Mouse (Mus musculus) embryonic facial prominence, embryonic 14.5 days (tissue): ENCODE measurements at regions not wholly inside any gene's neighbourhood (a gene's known extent, or its start where the extent isn't known, plus 50 kb on each side); places are given as distances from the start of the nearest gene placed in this dataset.
A peak's percentile ranks its signal among the peaks of the same experiment; 100 is the strongest.

ENCODE experiments used
- ATAC-seq: fragments of 200-750 bp; cut with Nextera tagmentation; 2 replicates; pipeline ENCODE4 v1.8.0; 2017; ENCODE audit warnings: low read depth, moderate number of reproducible peaks, moderate TSS enrichment
- DNase-seq: peaks from one replicate; pipeline ENCODE4 v3.0.0-alpha.2; 2015; ENCODE audit warnings: low spot score
- H3K27ac ChIP-seq: fragments of 300-500 bp; sonication (generic); replicated peaks from 2 replicates; pipeline ENCODE4 v1.5.1; 2014; ENCODE audit warnings: low read depth, mild to moderate bottlenecking, low read length, moderate library complexity
- H3K27me3 ChIP-seq: fragments of 300-500 bp; sonication (generic); replicated peaks from 2 replicates; pipeline ENCODE4 v1.6.1; 2014; ENCODE audit warnings: low read length; ENCODE audit not compliant: control insufficient read depth, insufficient read depth
- H3K36me3 ChIP-seq: fragments of 300-500 bp; sonication (generic); 2 replicates; pipeline ENCODE4 v1.6.1; 2014; ENCODE audit warnings: low read length, mixed read lengths; ENCODE audit not compliant: control insufficient read depth, insufficient read depth
- H3K4me1 ChIP-seq: fragments of 300-500 bp; sonication (generic); 2 replicates; pipeline ENCODE4 v1.6.1; 2014; ENCODE audit warnings: antibody characterized with exemption, low read length; ENCODE audit not compliant: control insufficient read depth, insufficient read depth
- H3K4me2 ChIP-seq: fragments of 300-500 bp; sonication (generic); 2 replicates; pipeline ENCODE4 v1.6.1; 2014; ENCODE audit warnings: low read depth, mild to moderate bottlenecking, low read length, moderate library complexity, mixed read lengths
- H3K4me3 ChIP-seq: fragments of 300-500 bp; sonication (generic); 2 replicates; pipeline ENCODE4 v1.5.1; 2014; ENCODE audit warnings: low read depth, mild to moderate bottlenecking, low read length
- H3K9ac ChIP-seq: fragments of 300-500 bp; sonication (generic); 2 replicates; pipeline ENCODE4 v1.6.1; 2014; ENCODE audit warnings: low read depth, mild to moderate bottlenecking, low read length, moderate library complexity, mixed read lengths
- H3K9me3 ChIP-seq: fragments of 300-500 bp; sonication (generic); 2 replicates; pipeline ENCODE4 v1.6.1; 2016; ENCODE audit warnings: low read length; ENCODE audit not compliant: control insufficient read depth
- WGBS: fragments of 180-500 bp; shearing (Covaris S2); extraction: QIAGEN DNeasy Blood & Tissue Kit; methylation state at CpG from one replicate; pipeline ENCODE4 v1.1.7; 2014; 5-methylcytosine and 5-hydroxymethylcytosine counted together

- Histone ChIP-seq H3K36me3 (no peaks in the 10 kb centered on the region), H3K27me3 (no peaks in the 10 kb centered on the region), H3K4me2 (no peak overlapping the region), H3K4me1 (no peaks in the 10 kb centered on the region), H3K9ac (no peak overlapping the region), H3K4me3 (no peak overlapping the region), H3K27ac (no peak overlapping the region), H3K9me3 (no peaks in the 10 kb centered on the region)
- WGBS, result 79% methylated on average over 8 of the region's 8 CpGs
- ATAC-seq (no peak), DNase-seq (no peak)
These were observed 471.8 kb upstream of the Klhl1 start for GRCm38 (mm10) chr14:96990542-96991162.

- no peaks in the 10 kb centered on the region for H3K36me3 ChIP-seq
- DNase-seq (no peak), ATAC-seq (no peak)
- H3K9ac ChIP-seq, result no peak overlapping the region
- H3K9me3 ChIP-seq, result no peaks in the 10 kb centered on the region
- no peak overlapping the region for H3K27ac ChIP-seq
- H3K4me2 ChIP-seq, result no peak overlapping the region
- H3K4me1 ChIP-seq, result no peaks in the 10 kb centered on the region
- 80% methylated on average over 5 of the region's 5 CpGs for WGBS
- no peaks in the 10 kb centered on the region for H3K27me3 ChIP-seq
- H3K4me3 ChIP-seq, result no peak overlapping the region
These were observed 444.2 kb upstream of the Klhl1 start for GRCm38 (mm10) chr14:96963074-96963447.

GRCm38 (mm10) chr14:96962426-96963073, 443.6 kb upstream of the Klhl1 start:
- Histone ChIP-seq H3K9ac (no peak overlapping the region), H3K27me3 (no peaks in the 10 kb centered on the region), H3K4me1 (no peaks in the 10 kb centered on the region), H3K4me3 (no peak overlapping the region), H3K27ac (no peak overlapping the region), H3K4me2 (no peak overlapping the region), H3K9me3 (no peaks in the 10 kb centered on the region), H3K36me3 (no peaks in the 10 kb centered on the region)
- peak; percentile 40 for DNase-seq
- ATAC-seq, result no peak
- 50% methylated on average over 8 of the region's 8 CpGs for whole genome bisulfite sequencing

GRCm38 (mm10) chr14:96956115-96956514, 437.2 kb upstream of the Klhl1 start:
- no peak overlapping the region for H3K4me2 ChIP-seq
- H3K4me3 ChIP-seq, result no peak overlapping the region
- 83% methylated on average over 4 of the region's 4 CpGs for WGBS
- H3K36me3 ChIP-seq, result no peaks in the 10 kb centered on the region
- ATAC-seq, result no peak
- no peaks in the 10 kb centered on the region for H3K27me3 ChIP-seq
- H3K9ac ChIP-seq, result no peak overlapping the region
- H3K4me1 ChIP-seq, result no peaks in the 10 kb centered on the region
- H3K9me3 ChIP-seq, result no peaks in the 10 kb centered on the region
- H3K27ac ChIP-seq, result no peak overlapping the region
- no peak for DNase-seq

- Histone ChIP-seq H3K4me1 (no peaks in the 10 kb centered on the region), H3K27ac (no peak overlapping the region), H3K36me3 (no peaks in the 10 kb centered on the region), H3K9ac (no peak overlapping the region), H3K27me3 (no peaks in the 10 kb centered on the region), H3K4me3 (no peak overlapping the region), H3K4me2 (no peak overlapping the region), H3K9me3 (no peaks in the 10 kb centered on the region)
- DNase-seq, result peak; percentile 36
- ATAC-seq, result no peak
These were observed 435.6 kb upstream of the Klhl1 start for GRCm38 (mm10) chr14:96954462-96954861.

- no peaks in the 10 kb centered on the region for H3K4me1 ChIP-seq
- no peaks in the 10 kb centered on the region for H3K36me3 ChIP-seq
- no peaks in the 10 kb centered on the region for H3K9me3 ChIP-seq
- no peak overlapping the region for H3K4me2 ChIP-seq
- no peak overlapping the region for H3K9ac ChIP-seq
- WGBS, result 9% methylated on average over 2 of the region's 2 CpGs
- H3K4me3 ChIP-seq, result no peak overlapping the region
- H3K27ac ChIP-seq, result no peak overlapping the region
- H3K27me3 ChIP-seq, result no peaks in the 10 kb centered on the region
- no peak for ATAC-seq
- peak; percentile 58 for DNase-seq
These were observed 389.8 kb upstream of the Klhl1 start for GRCm38 (mm10) chr14:96908737-96909136.

- Histone ChIP-seq H3K36me3 (no peaks in the 10 kb centered on the region), H3K27ac (no peak overlapping the region), H3K27me3 (no peaks in the 10 kb centered on the region), H3K9me3 (no peaks in the 10 kb centered on the region), H3K4me1 (no peaks in the 10 kb centered on the region), H3K4me3 (no peak overlapping the region), H3K9ac (no peak overlapping the region), H3K4me2 (no peak overlapping the region)
- DNase-seq (no peak), ATAC-seq (no peak)
- WGBS, result 82% methylated on average over 3 of the region's 3 CpGs
These were observed 360.8 kb upstream of the Klhl1 start for GRCm38 (mm10) chr14:96879701-96880100.

GRCm38 (mm10) chr14:96871969-96872368, 353.1 kb upstream of the Klhl1 start:
- Histone ChIP-seq H3K9me3 (no peaks in the 10 kb centered on the region), H3K27me3 (no peaks in the 10 kb centered on the region), H3K4me1 (no peaks in the 10 kb centered on the region), H3K9ac (no peak overlapping the region), H3K4me2 (no peak overlapping the region), H3K27ac (no peak overlapping the region), H3K36me3 (no peaks in the 10 kb centered on the region), H3K4me3 (no peak overlapping the region)
- DNase-seq (no peak), ATAC-seq (no peak)
- 92% methylated on average over 4 of the region's 4 CpGs for WGBS

- no peaks in the 10 kb centered on the region for H3K9me3 ChIP-seq
- H3K9ac ChIP-seq, result no peak overlapping the region
- H3K27ac ChIP-seq, result no peak overlapping the region
- H3K36me3 ChIP-seq, result no peaks in the 10 kb centered on the region
- no peak overlapping the region for H3K4me3 ChIP-seq
- H3K4me1 ChIP-seq, result no peaks in the 10 kb centered on the region
- H3K27me3 ChIP-seq, result no peaks in the 10 kb centered on the region
- 78% methylated on average over 2 of the region's 2 CpGs for WGBS
- ATAC-seq, result no peak
- H3K4me2 ChIP-seq, result no peak overlapping the region
- no peak for DNase-seq
These were observed 320.0 kb upstream of the Klhl1 start for GRCm38 (mm10) chr14:96838910-96839309.
